Mouse (Mus musculus) liver, embryonic 14.5 days (tissue): ENCODE measurements around the gene Olfr1351. TPM values are rescaled to one million over a fixed set of nuclear protein-coding genes. Genes with fewer than 3 reads are reported as not detected.
A peak's percentile ranks its signal among the peaks of the same experiment; 100 is the strongest.
"Not testable (repeated sequence)": the region's sequence is repeated elsewhere in the genome, so short reads cannot be mapped to it uniquely, and the experiment has no call there.

ENCODE experiments used
- ATAC-seq: fragments of 200-750 bp; cut with Nextera tagmentation; 2 replicates; pipeline ENCODE4 v1.8.0; 2017; ENCODE audit warnings: moderate number of reproducible peaks, mild to moderate bottlenecking, moderate library complexity; ENCODE audit not compliant: insufficient read depth
- DNase-seq, 3 experiments: peaks; one replicate each; pipeline ENCODE4 v3.0.0-alpha.2; 2012 to 2013; ENCODE audit warnings: low read depth in 3 of 3, low spot score in 3 of 3
- H3K27ac ChIP-seq: fragments of 300-500 bp; sonication (generic); 2 replicates; pipeline ENCODE4 v1.5.1; 2014; ENCODE audit warnings: moderate library complexity, mild to moderate bottlenecking, control low read depth, inconsistent platforms
- H3K27me3 ChIP-seq: fragments of 300-500 bp; sonication (generic); 2 replicates; pipeline ENCODE4 v1.6.1; 2014; ENCODE audit warnings: mild to moderate bottlenecking, low read length, moderate library complexity; ENCODE audit not compliant: control insufficient read depth, insufficient read depth
- H3K36me3 ChIP-seq: fragments of 300-500 bp; sonication (generic); replicated peaks from 2 replicates; pipeline ENCODE4 v1.6.1; 2014; ENCODE audit warnings: low read depth; ENCODE audit not compliant: control insufficient read depth, insufficient read depth
- H3K4me1 ChIP-seq, 2 experiments: fragments of 200-500 bp in 1 of 2; fragments of 300-500 bp in 1 of 2; sonication (generic) in 1 of 2; replicated peaks; 2 replicates each; pipeline ENCODE4 v1.6.1; 2012 to 2014; ENCODE audit warnings: antibody characterized with exemption in 1 of 2, inconsistent platforms in 1 of 2, low read length in 1 of 2; ENCODE audit not compliant: control insufficient read depth in 2 of 2, insufficient read depth in 2 of 2
- H3K4me2 ChIP-seq: fragments of 300-500 bp; sonication (generic); 2 replicates; pipeline ENCODE4 v1.6.1; 2014; ENCODE audit warnings: low read depth, mild to moderate bottlenecking, control low read depth, moderate library complexity
- H3K4me3 ChIP-seq, 2 experiments: fragments of 200-500 bp in 1 of 2; fragments of 300-500 bp in 1 of 2; sonication (generic) in 1 of 2; 2 replicates each; pipeline ENCODE4 v1.5.1; 2012 to 2014; ENCODE audit warnings: low read depth in 2 of 2, low read length in 2 of 2, mild to moderate bottlenecking in 2 of 2, control low read depth in 1 of 2, inconsistent platforms in 1 of 2, moderate library complexity in 1 of 2; ENCODE audit not compliant: insufficient read depth in 1 of 2
- H3K9ac ChIP-seq: fragments of 300-500 bp; sonication (generic); replicated peaks from 2 replicates; pipeline ENCODE4 v1.6.1; 2014; ENCODE audit warnings: mild to moderate bottlenecking, control low read depth, moderate library complexity
- H3K9me3 ChIP-seq: fragments of 300-500 bp; sonication (generic); 2 replicates; pipeline ENCODE4 v1.6.1; 2016; ENCODE audit warnings: low read length, mixed read lengths; ENCODE audit not compliant: control insufficient read depth
- CTCF ChIP-seq: IDR thresholded peaks from 2 replicates; pipeline ENCODE4 v1.5.1; 2016; ENCODE audit warnings: antibody characterized with exemption, low read depth, control low read depth
- EP300 ChIP-seq: IDR thresholded peaks from 2 replicates; pipeline ENCODE4 v1.6.1; 2016; ENCODE audit warnings: antibody characterized with exemption, low read depth
- WGBS: fragments of 180-500 bp; shearing (Covaris S2); extraction: QIAGEN DNeasy Blood & Tissue Kit; methylation state at CpG from one replicate; pipeline ENCODE4 v1.1.7; 2014; ENCODE audit not compliant: insufficient replicate concordance; 5-methylcytosine and 5-hydroxymethylcytosine counted together
- polyA plus RNA-seq, 2 experiments: library from polyadenylated mRNA; depleted of rRNA in 1 of 2; stranded (reverse) in 1 of 2; unstranded in 1 of 2; fragments of >200 nt; fragmentation: Nextera tagmentation in 1 of 2; extraction: Ambion mirVana in 1 of 2; gene quantifications; 2 replicates each; pipeline versions ENCODE4 v1.2.1 to v1.2.3; 2012 to 2014

Gene Olfr1351
- polyA plus RNA-seq (2012; rRNA removed) (not detected in 2 replicates), polyA plus RNA-seq (2014; fragmentation: Nextera tagmentation; extraction: Ambion mirVana) (not detected in 2 replicates)

DNA sequence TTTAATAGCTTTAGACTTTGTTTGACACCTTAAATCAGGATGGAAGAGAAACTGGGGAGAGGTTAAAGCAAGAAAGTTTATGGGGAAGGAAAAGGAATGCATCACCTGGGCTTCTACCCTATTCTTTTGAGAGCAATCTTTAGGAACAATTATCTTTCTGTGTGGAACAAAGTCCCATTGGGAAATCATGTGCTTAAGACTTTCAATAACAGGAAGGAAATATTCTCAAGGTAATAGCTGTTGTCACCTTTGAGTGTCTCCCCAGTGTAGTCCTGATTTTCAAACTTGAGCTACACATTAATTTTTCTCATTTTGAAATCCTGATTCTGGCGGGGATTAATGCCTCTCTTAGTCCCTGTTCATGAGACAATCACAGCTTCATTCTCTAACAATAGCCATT, at the start of gene Olfr1351:
Gene Olfr1351, plus strand, starts transcription at position 301 of the 400 bp plus-strand sequence.
- WGBS: 39% methylated on average over 1 of the region's 1 CpGs
- no peak for DNase-seq
- Histone ChIP-seq H3K4me2 (no peak within 1 kb of the TSS), H3K27ac (no peak within 1 kb of the TSS), H3K9ac (no peak within 1 kb of the TSS), H3K27me3 (no peaks in the 10 kb centered on the region), H3K4me1 (no peaks in the 10 kb centered on the region), H3K36me3 (no peaks in the 10 kb centered on the region), H3K9me3 (no peaks in the 10 kb centered on the region), H3K4me3 (no peak within 1 kb of the TSS)
- no peak for TF ChIP-seq CTCF
- TF ChIP-seq EP300: no peak
- no peak for ATAC-seq

DNA sequence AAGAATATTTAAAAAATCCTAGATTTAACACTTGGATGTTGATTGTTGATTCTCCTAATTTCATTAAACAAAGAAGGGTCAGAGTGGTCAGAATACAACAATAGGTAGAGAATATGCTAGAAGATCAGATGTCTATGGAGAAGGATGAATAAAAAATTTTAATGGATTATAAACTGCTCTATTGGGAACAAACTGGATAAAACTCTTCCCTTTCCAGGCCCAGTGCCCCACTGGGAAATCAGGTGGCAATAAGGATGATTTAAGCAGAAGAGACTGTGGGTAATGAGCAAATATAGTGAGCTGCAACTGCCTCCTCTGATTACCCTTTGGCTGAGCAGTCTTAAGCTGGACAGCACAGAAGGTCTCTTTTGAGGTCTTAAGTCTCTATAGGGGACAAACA, 49.3 kb upstream of the Olfr1351 start, which contains the start of gene Olfr1353:
Gene Olfr1353, plus strand, starts transcription at position 301 of the 400 bp plus-strand sequence.
- H3K9ac ChIP-seq, H3K27me3 ChIP-seq, H3K4me3 ChIP-seq, H3K4me1 ChIP-seq, ATAC-seq, H3K9me3 ChIP-seq, H3K4me2 ChIP-seq, H3K27ac ChIP-seq, DNase-seq, H3K36me3 ChIP-seq: not testable (repeated sequence)

DNA sequence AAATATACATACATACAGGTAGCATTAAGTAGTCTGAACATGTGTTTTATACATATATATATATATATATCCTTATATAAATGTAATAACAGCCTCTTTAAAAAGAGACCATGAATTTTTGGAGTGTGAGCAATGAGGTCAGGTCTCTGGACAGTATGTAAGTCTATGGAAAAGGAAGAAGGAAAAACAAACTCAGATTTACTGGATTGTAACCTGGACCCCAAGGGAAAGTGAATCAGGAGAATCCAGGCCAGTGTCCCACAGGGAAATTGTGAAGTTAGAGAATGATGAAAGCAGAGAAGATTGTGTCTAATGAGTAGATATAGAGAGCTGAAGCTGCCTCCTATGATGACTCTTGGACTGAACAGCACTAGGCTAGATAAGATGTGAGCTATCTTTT, 31.5 kb upstream of the Olfr1351 start, which contains the start of gene Olfr1352:
Gene Olfr1352, plus strand, starts transcription at position 301 of the 400 bp plus-strand sequence.
- Histone ChIP-seq H3K4me2 (no peak within 1 kb of the TSS), H3K27me3 (no peaks in the 10 kb centered on the region), H3K4me1 (no peaks in the 10 kb centered on the region), H3K4me3 (no peak within 1 kb of the TSS), H3K27ac (no peak within 1 kb of the TSS), H3K9me3 (no peaks in the 10 kb centered on the region), H3K36me3 (no peaks in the 10 kb centered on the region), H3K9ac (no peak within 1 kb of the TSS)
- TF ChIP-seq EP300 (no peak), CTCF (no peak)
- ATAC-seq: no peak
- no peak for DNase-seq

DNA sequence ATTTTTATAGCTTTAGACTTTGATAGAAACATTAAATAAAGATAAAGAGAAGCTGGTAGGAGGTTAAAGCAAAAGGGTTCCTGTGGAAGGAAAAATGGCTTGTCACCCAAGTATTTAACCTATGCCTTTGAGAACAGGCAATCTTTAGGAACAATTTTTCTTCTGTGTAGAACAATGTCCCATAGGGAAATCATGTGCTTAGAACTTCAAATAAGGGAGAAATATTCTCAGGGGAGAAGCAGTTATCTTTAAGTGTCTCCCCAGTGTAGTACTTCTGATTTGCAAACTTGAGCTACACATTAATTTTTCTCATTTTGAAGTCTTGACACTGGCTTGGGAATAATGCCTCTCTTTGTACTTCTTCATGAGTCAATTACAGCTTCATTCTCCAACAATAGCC, 16.2 kb downstream of the Olfr1351 start, which contains the start of gene Olfr57:
Gene Olfr57, plus strand, starts transcription at position 301 of the 400 bp plus-strand sequence.
- DNase-seq: no peak
- Histone ChIP-seq H3K9ac (no peak within 1 kb of the TSS), H3K27me3 (no peaks in the 10 kb centered on the region), H3K9me3 (no peaks in the 10 kb centered on the region), H3K36me3 (no peaks in the 10 kb centered on the region), H3K4me2 (no peak within 1 kb of the TSS), H3K27ac (no peak within 1 kb of the TSS), H3K4me1 (no peaks in the 10 kb centered on the region), H3K4me3 (no peak within 1 kb of the TSS)
- TF ChIP-seq EP300 (no peak), CTCF (no peak)
- ATAC-seq: no peak

DNA sequence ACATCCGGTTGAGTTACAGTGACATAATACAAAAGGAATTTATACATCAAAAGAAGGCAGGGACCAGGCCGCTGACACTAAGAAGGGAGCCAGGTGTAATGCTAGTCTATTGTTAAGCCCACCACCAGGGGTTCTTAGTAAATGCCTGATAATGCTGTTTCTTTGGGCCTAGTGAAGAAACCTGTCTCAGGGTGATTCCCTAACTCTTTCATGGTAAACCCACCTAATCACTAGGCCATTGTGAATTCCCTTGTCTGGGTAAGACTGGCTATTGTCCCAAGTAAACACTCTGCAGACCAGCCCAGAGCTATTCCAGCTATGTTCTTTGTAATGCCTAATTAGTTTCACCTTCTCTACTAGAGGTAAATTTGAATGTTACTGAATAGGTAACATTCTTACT, 30.2 kb downstream of the Olfr1351 start:
- 63% methylated on average over 2 of the region's 2 CpGs for WGBS
- H3K36me3 ChIP-seq, H3K27ac ChIP-seq, H3K9me3 ChIP-seq, ATAC-seq, H3K4me3 ChIP-seq, H3K27me3 ChIP-seq, H3K4me2 ChIP-seq, H3K9ac ChIP-seq, DNase-seq, H3K4me1 ChIP-seq: not testable (repeated sequence)

DNA sequence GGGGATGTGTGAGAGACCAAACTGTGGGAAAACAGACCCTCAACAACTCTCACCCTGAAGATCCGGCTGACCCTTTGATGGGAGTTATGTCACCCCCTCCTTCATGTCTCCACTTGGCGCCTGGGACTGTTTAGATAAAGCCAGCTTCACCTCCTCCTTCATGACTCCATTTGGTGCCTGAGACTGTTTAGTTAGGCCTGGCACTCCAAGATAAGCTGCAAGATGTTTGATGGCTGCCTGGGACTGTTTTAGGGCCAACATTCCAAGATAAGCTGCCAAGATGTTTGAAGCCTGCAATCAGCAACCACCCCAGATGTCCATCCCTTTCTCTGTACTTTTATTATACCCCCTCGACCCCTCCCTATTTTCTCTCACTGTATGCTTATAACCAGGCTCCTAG, 45.1 kb downstream of the Olfr1351 start:
- H3K4me3 ChIP-seq, H3K27me3 ChIP-seq, H3K9me3 ChIP-seq, H3K9ac ChIP-seq, H3K4me2 ChIP-seq, H3K27ac ChIP-seq, H3K36me3 ChIP-seq, H3K4me1 ChIP-seq: not testable (repeated sequence)
- 0 out of 2 replicates have a peak, but pooled peaks have one; percentile 29 for TF ChIP-seq EP300
- DNase-seq (peak; percentile 1 to 11 (median 3)), ATAC-seq (peak; percentile 69; the same call in 1 of the 2 replicates)
- 26% methylated on average over 3 of the region's 3 CpGs for WGBS

Other genes starting within 250 kb of the Olfr1351 start
- 0.19 and 0.21 TPM in 2 replicates for gene Slc1a6, start 232.0 kb upstream of the Olfr1351 start, polyA plus RNA-seq (2012; rRNA removed)
- gene Slc1a6, start 232.0 kb upstream of the Olfr1351 start, polyA plus RNA-seq (2014; fragmentation: Nextera tagmentation; extraction: Ambion mirVana): 0.06 TPM in 1 of 2 replicates, not detected in the other
- gene Olfr1356, start 160.3 kb upstream of the Olfr1351 start, polyA plus RNA-seq (2012; rRNA removed): not detected in 2 replicates
- gene Olfr1356, start 160.3 kb upstream of the Olfr1351 start, polyA plus RNA-seq (2014; fragmentation: Nextera tagmentation; extraction: Ambion mirVana): not detected in 2 replicates
- gene Olfr1355, start 136.9 kb upstream of the Olfr1351 start, polyA plus RNA-seq (2012; rRNA removed): not detected in 2 replicates
- gene Olfr1355, start 136.9 kb upstream of the Olfr1351 start, polyA plus RNA-seq (2014; fragmentation: Nextera tagmentation; extraction: Ambion mirVana): not detected in 2 replicates
- not detected in 2 replicates for gene Olfr1354, start 99.3 kb upstream of the Olfr1351 start, polyA plus RNA-seq (2012; rRNA removed)
- not detected in 2 replicates for gene Olfr1354, start 99.3 kb upstream of the Olfr1351 start, polyA plus RNA-seq (2014; fragmentation: Nextera tagmentation; extraction: Ambion mirVana)
- not detected in 2 replicates for gene Olfr8, start 61.8 kb upstream of the Olfr1351 start, polyA plus RNA-seq (2012; rRNA removed)
- gene Olfr8, start 61.8 kb upstream of the Olfr1351 start, polyA plus RNA-seq (2014; fragmentation: Nextera tagmentation; extraction: Ambion mirVana): not detected in 2 replicates
- not detected in 2 replicates for gene Olfr1353, start 49.2 kb upstream of the Olfr1351 start, polyA plus RNA-seq (2012; rRNA removed)
- not detected in 2 replicates for gene Olfr1353, start 49.2 kb upstream of the Olfr1351 start, polyA plus RNA-seq (2014; fragmentation: Nextera tagmentation; extraction: Ambion mirVana)
- gene Olfr1352, start 31.4 kb upstream of the Olfr1351 start, polyA plus RNA-seq (2012; rRNA removed): not detected in 2 replicates
- gene Olfr1352, start 31.4 kb upstream of the Olfr1351 start, polyA plus RNA-seq (2014; fragmentation: Nextera tagmentation; extraction: Ambion mirVana): not detected in 2 replicates
- gene Olfr57, start 16.3 kb downstream of the Olfr1351 start, polyA plus RNA-seq (2012; rRNA removed): not detected in 2 replicates
- gene Olfr57, start 16.3 kb downstream of the Olfr1351 start, polyA plus RNA-seq (2014; fragmentation: Nextera tagmentation; extraction: Ambion mirVana): not detected in 2 replicates
- 0.61 and 1.4 TPM in 2 replicates for gene 2610008E11Rik, start 85.1 kb downstream of the Olfr1351 start, polyA plus RNA-seq (2012; rRNA removed)
- 2.7 and 3.4 TPM in 2 replicates for gene 2610008E11Rik, start 85.1 kb downstream of the Olfr1351 start, polyA plus RNA-seq (2014; fragmentation: Nextera tagmentation; extraction: Ambion mirVana)
- gene Vmn2r80, start 136.3 kb downstream of the Olfr1351 start, polyA plus RNA-seq (2012; rRNA removed): not detected in 2 replicates
- not detected in 2 replicates for gene Vmn2r80, start 136.3 kb downstream of the Olfr1351 start, polyA plus RNA-seq (2014; fragmentation: Nextera tagmentation; extraction: Ambion mirVana)
- not detected in 2 replicates for gene Vmn2r81, start 235.2 kb downstream of the Olfr1351 start, polyA plus RNA-seq (2012; rRNA removed)
- not detected in 2 replicates for gene Vmn2r81, start 235.2 kb downstream of the Olfr1351 start, polyA plus RNA-seq (2014; fragmentation: Nextera tagmentation; extraction: Ambion mirVana)